Mouse (Mus musculus) kidney, adult 2 months (tissue): Measurements from ENCODE around the gene Fdxacb1. TPM values are rescaled to one million over a fixed set of nuclear protein-coding genes. Genes with fewer than 3 reads are reported as not detected.

Experiments used
- DNase-seq: peaks from one replicate; pipeline ENCODE4 v3.0.0; 2021
- H3K27ac ChIP-seq: fragments of 200-500 bp; 2 replicates; pipeline ENCODE4 v1.5.1; 2012; ENCODE audit warnings: low read depth, low read length, control low read depth, inconsistent platforms; ENCODE audit not compliant: insufficient read depth
- H3K27me3 ChIP-seq: fragments of 200-500 bp; replicated peaks from 2 replicates; pipeline ENCODE4 v1.6.1; 2012; ENCODE audit warnings: mild to moderate bottlenecking, moderate library complexity, low read length, inconsistent platforms; ENCODE audit not compliant: control insufficient read depth, insufficient read depth
- H3K36me3 ChIP-seq: fragments of 200-500 bp; 2 replicates; pipeline ENCODE4 v1.6.1; 2012; ENCODE audit warnings: mild to moderate bottlenecking, moderate library complexity, low read length, inconsistent platforms; ENCODE audit not compliant: control insufficient read depth, insufficient read depth
- H3K4me1 ChIP-seq: fragments of 200-500 bp; 2 replicates; pipeline ENCODE4 v1.6.1; 2011; ENCODE audit warnings: low read length; ENCODE audit not compliant: control insufficient read depth, insufficient read depth
- H3K4me3 ChIP-seq: fragments of 200-500 bp; 2 replicates; pipeline ENCODE4 v1.5.1; 2011; ENCODE audit warnings: mild to moderate bottlenecking, low read depth, low read length, control low read depth; ENCODE audit not compliant: insufficient read depth
- CTCF ChIP-seq: fragments of 200-500 bp; conservative IDR thresholded peaks from 2 replicates; pipeline ENCODE4 v1.5.1; 2011; ENCODE audit warnings: low read depth, mild to moderate bottlenecking, control low read depth, low read length, moderate library complexity, mixed read lengths; ENCODE audit not compliant: insufficient read depth, insufficient read length
- POLR2A ChIP-seq: fragments of 200-500 bp; IDR thresholded peaks from one replicate; pipeline ENCODE4 v1.6.1; 2011; ENCODE audit warnings: low read depth, low read length, control low read depth
- WGBS: fragments of 180-500 bp; shearing (Covaris S2); methylation state at CpG from one replicate; pipeline ENCODE4 v1.1.7; 2018; 5-methylcytosine and 5-hydroxymethylcytosine counted together
- polyA plus RNA-seq: library from polyadenylated mRNA; depleted of rRNA; stranded (reverse); fragments of >200 nt; gene quantifications from 2 replicates; pipeline ENCODE4 v1.2.3, GENCODE M21; 2012

Gene Fdxacb1
- polyA plus RNA-seq, 1 experiment, result 3.6 TPM

GRCm38 (mm10) chr9:50725921-50726590 is 42.0 kb upstream of the Fdxacb1 start:
- TF ChIP-seq POLR2A (no peak), CTCF (no peak)
- WGBS, result 57% methylated on average over 8 of the region's 8 CpGs
- Histone ChIP-seq H3K36me3 (no peaks in the 10 kb centered on the region), H3K4me1 (peaks cover 7% of the 10 kb centered on the region; the same call in 1 of the 2 replicates), H3K27ac (peak overlapping the region; percentile 19), H3K4me3 (no peak overlapping the region), H3K27me3 (no peaks in the 10 kb centered on the region)
- no peak for DNase-seq

- H3K27me3 ChIP-seq, result no peaks in the 10 kb centered on the region
- H3K4me1 ChIP-seq, result peaks cover 7% of the 10 kb centered on the region; the same call in 1 of the 2 replicates
- no peaks in the 10 kb centered on the region for H3K36me3 ChIP-seq
- 0 out of 2 replicates have a peak overlapping the region, but pooled peaks have one; percentile 14 for H3K27ac ChIP-seq
- H3K4me3 ChIP-seq, result peak overlapping the region; percentile 53
- DNase-seq, result no peak
- TF ChIP-seq POLR2A (no peak), CTCF (no peak)
- 26% methylated on average over 30 of the region's 30 CpGs for WGBS
Observed at GRCm38 (mm10) chr9:50727171-50727924, 40.7 kb upstream of the Fdxacb1 start.

DNA sequence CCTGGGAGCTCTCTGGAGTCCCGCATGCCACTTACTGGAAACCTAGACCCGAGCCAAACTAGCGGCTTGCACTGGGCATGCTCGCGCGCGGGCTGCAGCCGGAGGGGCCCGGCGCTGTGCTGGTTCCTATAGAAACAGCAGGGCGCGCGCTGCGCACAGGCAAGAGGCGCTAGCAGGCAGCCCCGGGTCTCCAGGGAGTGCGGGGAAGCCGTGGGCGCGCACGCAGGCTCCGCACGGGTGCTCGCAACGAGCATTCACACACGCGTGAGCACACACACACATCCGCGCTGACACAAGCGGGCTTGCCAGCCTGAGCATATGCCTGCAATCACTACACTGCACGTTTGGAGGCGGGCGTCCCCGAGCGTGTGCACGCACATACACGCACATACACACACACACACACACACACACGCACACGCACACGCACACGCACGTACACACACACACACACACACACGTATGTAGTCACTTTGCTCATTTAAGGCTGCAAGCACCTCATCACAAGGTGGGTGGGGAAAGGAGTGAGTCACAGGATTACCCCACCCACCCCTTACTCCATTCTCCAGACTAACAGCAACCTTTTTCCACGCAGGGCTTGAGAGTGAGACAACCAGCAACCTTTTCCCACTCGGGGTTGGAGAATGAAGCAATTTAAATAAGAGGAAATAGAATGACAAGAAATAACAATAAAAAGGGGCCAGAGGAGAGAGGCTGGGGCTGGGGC is 39.9 kb upstream of the Fdxacb1 start:
- DNase-seq, result peak; percentile 65
- H3K36me3 ChIP-seq, result no peaks in the 10 kb centered on the region

GRCm38 (mm10) chr9:50729600-50729999 is 38.4 kb upstream of the Fdxacb1 start:
- TF ChIP-seq CTCF (no peak), POLR2A (no peak)
- DNase-seq, result peak; percentile 51
- H3K27me3 ChIP-seq, result no peaks in the 10 kb centered on the region
- H3K27ac ChIP-seq, result peak overlapping the region; percentile 75
- WGBS, result 37% methylated on average over 4 of the region's 4 CpGs
- no peaks in the 10 kb centered on the region for H3K36me3 ChIP-seq
- peaks cover 4% of the 10 kb centered on the region; the same call in 1 of the 2 replicates for H3K4me1 ChIP-seq
- no peak overlapping the region for H3K4me3 ChIP-seq

More for the DNA sequence above, 39.9 kb upstream of the Fdxacb1 start:
- under 1% methylated on average over 45 of the region's 45 CpGs for WGBS
- TF ChIP-seq POLR2A, result no peak
- TF ChIP-seq CTCF, result no peak
- peaks cover 6% of the 10 kb centered on the region; the same call in 1 of the 2 replicates for H3K4me1 ChIP-seq
- no peaks in the 10 kb centered on the region for H3K27me3 ChIP-seq
- H3K4me3 ChIP-seq, result peak overlapping the region; percentile 53
- no peak overlapping the region for H3K27ac ChIP-seq

GRCm38 (mm10) chr9:50732560-50732959 is 35.5 kb upstream of the Fdxacb1 start:
- H3K27ac ChIP-seq, result no peak overlapping the region
- DNase-seq, result no peak

GRCm38 (mm10) chr9:50734989-50735388 is 33.0 kb upstream of the Fdxacb1 start:
- 2% methylated on average over 9 of the region's 9 CpGs for WGBS
- H3K27ac ChIP-seq, result no peak overlapping the region
- H3K36me3 ChIP-seq, result no peaks in the 10 kb centered on the region; the same call in 1 of the 2 replicates
- peak; percentile 72 for DNase-seq
- no peaks in the 10 kb centered on the region; the same call in 1 of the 2 replicates for H3K4me1 ChIP-seq
- TF ChIP-seq POLR2A, result no peak
- peak; percentile 84 for TF ChIP-seq CTCF
- no peaks in the 10 kb centered on the region for H3K27me3 ChIP-seq
- H3K4me3 ChIP-seq, result no peak overlapping the region

More at GRCm38 (mm10) chr9:50732560-50732959, 35.5 kb upstream of the Fdxacb1 start:
- Histone ChIP-seq H3K36me3 (no peaks in the 10 kb centered on the region), H3K4me1 (peaks cover 4% of the 10 kb centered on the region; the same call in 1 of the 2 replicates), H3K4me3 (no peak overlapping the region), H3K27me3 (no peaks in the 10 kb centered on the region)
- TF ChIP-seq CTCF, result no peak
- TF ChIP-seq POLR2A, result no peak
- 63% methylated on average over 4 of the region's 4 CpGs for WGBS
